ENCODE assay signal across 21 mouse cellular contexts in the genomic region with DNA sequence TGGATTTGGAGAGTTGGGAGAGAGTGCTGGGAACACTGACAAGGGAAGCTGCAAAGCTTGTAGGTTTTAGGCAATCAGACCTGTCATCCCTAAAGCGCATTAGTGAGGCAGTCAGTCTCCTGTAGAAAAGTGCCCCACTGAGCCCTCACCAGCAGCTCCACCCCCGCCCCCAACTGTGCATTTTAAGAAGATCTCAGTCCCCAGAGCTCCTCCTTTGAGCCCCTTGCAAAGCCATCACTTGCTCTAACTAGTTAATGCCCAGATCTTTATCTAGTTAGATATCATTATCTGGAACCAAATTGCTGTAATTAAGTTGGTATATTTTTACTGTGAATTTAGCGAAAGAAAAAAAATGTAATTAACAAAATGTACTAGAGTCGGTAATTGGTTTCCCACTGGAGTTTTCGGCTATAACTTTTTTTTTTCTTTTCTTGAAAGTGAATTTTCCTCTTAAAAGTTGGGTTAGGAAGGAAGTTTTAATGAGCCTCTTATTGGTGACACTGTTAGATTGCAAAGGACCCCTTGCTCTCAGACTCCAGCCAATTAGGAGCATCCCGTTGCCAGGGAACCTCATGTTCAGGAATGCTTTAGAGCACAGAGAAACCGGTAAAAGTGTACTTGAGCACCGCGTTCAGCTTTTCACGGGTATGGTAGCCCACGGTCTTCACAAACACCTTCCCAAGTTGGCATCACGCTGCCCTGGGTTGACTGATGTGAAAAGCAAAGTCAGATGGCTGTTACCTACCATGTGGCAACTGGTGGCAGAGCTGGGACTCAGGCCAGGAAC. TPM values are rescaled to one million over a fixed set of nuclear protein-coding genes. Genes with fewer than 3 reads are reported as not detected.
DNase-seq lines count a peak whose midpoint lies in the region; ATAC-seq lines count a peak whose summit lies in the region.
"Had no signal": no experiment of that assay in that cellular context is flagged by ENCODE, and none has a peak within 500 bp of the region (broad histone marks: within the 10 kb centered on the region; RNA-seq: fewer than 3 reads in every experiment).

No protein-coding gene starts in this region.

- intact Hi-C loops in left cerebral cortex, postnatal 4 days (cut with DNase I): no loop called here
- intact Hi-C loops in left cerebral cortex, postnatal 14 days (cut with DNase I): no loop called here

- WGBS in forebrain, embryonic 13.5 days: 8% methylated on average over 12 of the region's 12 CpGs
- 52% methylated on average over 12 of the region's 12 CpGs for WGBS in limb, embryonic 10.5 days

- peak; percentile 67; the same call in 1 of the 2 replicates for ATAC-seq in forebrain, embryonic 13.5 days
- ATAC-seq: intestine, embryonic 16.5 days; lung, postnatal 0 days had no signal

- 0 out of 2 replicates have a peak, but pooled peaks cover 3% of the 10 kb centered on the region for H3K9me3 ChIP-seq in forebrain, embryonic 13.5 days (replicated peaks)
- H3K9me3 ChIP-seq in limb, embryonic 10.5 days (replicated peaks): no peaks in the 10 kb centered on the region
- H3K9me3 ChIP-seq: hindbrain, embryonic 15.5 days; limb, embryonic 15.5 days had no signal

- peak overlapping the region; percentile 53 for H3K27ac ChIP-seq in forebrain, embryonic 13.5 days
- no peak overlapping the region for H3K27ac ChIP-seq in limb, embryonic 10.5 days
- H3K27ac ChIP-seq: heart, embryonic 13.5 days; hindbrain, embryonic 15.5 days; limb, embryonic 15.5 days; liver, embryonic 15.5 days; midbrain, embryonic 12.5 days had no signal

- no peak overlapping the region for H3K9ac ChIP-seq in forebrain, embryonic 13.5 days
- H3K9ac ChIP-seq: heart, embryonic 13.5 days; hindbrain, embryonic 15.5 days; limb, embryonic 15.5 days; liver, embryonic 15.5 days; midbrain, embryonic 12.5 days had no signal

- H3K4me1 ChIP-seq in forebrain, embryonic 13.5 days: peaks cover 14% of the 10 kb centered on the region
- H3K4me1 ChIP-seq in limb, embryonic 10.5 days: peaks cover 8% of the 10 kb centered on the region
- H3K4me1 ChIP-seq: heart, embryonic 13.5 days; hindbrain, embryonic 15.5 days; limb, embryonic 15.5 days; liver, embryonic 15.5 days had no signal

- H3K36me3 ChIP-seq in forebrain, embryonic 13.5 days (ENCODE audit: poor library complexity, severe bottlenecking): peaks cover 11% of the 10 kb centered on the region; the same call in 1 of the 2 replicates
- no peaks in the 10 kb centered on the region for H3K36me3 ChIP-seq in limb, embryonic 10.5 days
- H3K36me3 ChIP-seq: heart, embryonic 13.5 days; limb, embryonic 15.5 days; liver, embryonic 15.5 days had no signal

- no peak overlapping the region for H3K4me3 ChIP-seq in forebrain, embryonic 13.5 days
- no peak overlapping the region for H3K4me3 ChIP-seq in limb, embryonic 10.5 days
- H3K4me3 ChIP-seq: heart, embryonic 13.5 days; hindbrain, embryonic 15.5 days; limb, embryonic 15.5 days; liver, embryonic 15.5 days; midbrain, embryonic 12.5 days had no signal

- H3K4me2 ChIP-seq in forebrain, embryonic 13.5 days: no peak overlapping the region
- H3K4me2 ChIP-seq: heart, embryonic 13.5 days; hindbrain, embryonic 15.5 days; limb, embryonic 15.5 days; liver, embryonic 15.5 days; midbrain, embryonic 12.5 days had no signal

- no peaks in the 10 kb centered on the region for H3K27me3 ChIP-seq in forebrain, embryonic 13.5 days
- H3K27me3 ChIP-seq in limb, embryonic 10.5 days (ENCODE audit: low read depth, poor library complexity, severe bottlenecking): no peaks in the 10 kb centered on the region
- H3K27me3 ChIP-seq: heart, embryonic 13.5 days; hindbrain, embryonic 15.5 days; limb, embryonic 15.5 days; liver, embryonic 15.5 days; midbrain, embryonic 12.5 days had no signal

- peak; percentile 26 for DNase-seq in left cerebral cortex, postnatal 4 days
- no peak for DNase-seq in left cerebral cortex, postnatal 14 days (ENCODE audit: low spot score in 2 of 2)
- DNase-seq in embryo, embryonic 11 days: peak; percentile 32
- peak; percentile 30 for DNase-seq in retina, postnatal 1 day
- DNase-seq in lung, adult 18-20 months: no peak
- DNase-seq in limb, embryonic 10.5 days (ENCODE audit: low spot score): no peak
- DNase-seq: adrenal gland, postnatal 36 days; B cell, adult 2 months; cerebellum, adult 8-10 months; gastrocnemius, postnatal 10 days; heart, adult 11 months; thymus, adult 18-20 months had no signal

RNA-seq across cellular contexts. Expression of gene Nos1, which starts 22.9 kb away (rescaled TPM):
- 10 to 100 TPM; 36.0 to 42.2 TPM for total RNA-seq in left cerebral cortex, postnatal 4 days (2021)
- 10 to 100 TPM; 19.9 to 27.6 TPM for total RNA-seq in left cerebral cortex, postnatal 14 days (2021)
- polyA plus RNA-seq in forebrain, embryonic 13.5 days (2015; fragmentation: Nextera tagmentation; extraction: Ambion mirVana): 1.7 TPM in 2 replicates
- polyA plus RNA-seq in limb, embryonic 10.5 days (2016; fragmentation: Nextera tagmentation; extraction: Ambion mirVana): 0.26 and 0.50 TPM in 2 replicates
- total RNA-seq: neutrophil, adult 5-6 weeks had no signal

Comparison
In these comparisons a context has a peak if more than half of its experiments do, and no peak if none do; other contexts are left out.
1. DNase-seq: peak in left cerebral cortex, postnatal 4 days (single experiment), embryo, embryonic 11 days (single experiment) and retina, postnatal 1 day (single experiment); none in left cerebral cortex, postnatal 14 days (0 of 2), lung, adult 18-20 months (0 of 2) and limb, embryonic 10.5 days (single experiment).